Mouse (Mus musculus) spleen, adult 2 months (tissue): ENCODE data around the gene Hmcn1.

Experiments
- CTCF ChIP-seq: fragments of 200-500 bp; IDR thresholded peaks from 2 replicates; pipeline ENCODE4 v1.5.1; 2011; ENCODE audit warnings: mild to moderate bottlenecking, inconsistent platforms; ENCODE audit not compliant: insufficient read depth, insufficient read length, insufficient replicate concordance; ENCODE audit errors: extremely low read depth
- POLR2A ChIP-seq: fragments of 200-500 bp; IDR thresholded peaks from 2 replicates; pipeline ENCODE4 v1.6.1; 2011; ENCODE audit warnings: low read depth, low read length, inconsistent platforms

DNA sequence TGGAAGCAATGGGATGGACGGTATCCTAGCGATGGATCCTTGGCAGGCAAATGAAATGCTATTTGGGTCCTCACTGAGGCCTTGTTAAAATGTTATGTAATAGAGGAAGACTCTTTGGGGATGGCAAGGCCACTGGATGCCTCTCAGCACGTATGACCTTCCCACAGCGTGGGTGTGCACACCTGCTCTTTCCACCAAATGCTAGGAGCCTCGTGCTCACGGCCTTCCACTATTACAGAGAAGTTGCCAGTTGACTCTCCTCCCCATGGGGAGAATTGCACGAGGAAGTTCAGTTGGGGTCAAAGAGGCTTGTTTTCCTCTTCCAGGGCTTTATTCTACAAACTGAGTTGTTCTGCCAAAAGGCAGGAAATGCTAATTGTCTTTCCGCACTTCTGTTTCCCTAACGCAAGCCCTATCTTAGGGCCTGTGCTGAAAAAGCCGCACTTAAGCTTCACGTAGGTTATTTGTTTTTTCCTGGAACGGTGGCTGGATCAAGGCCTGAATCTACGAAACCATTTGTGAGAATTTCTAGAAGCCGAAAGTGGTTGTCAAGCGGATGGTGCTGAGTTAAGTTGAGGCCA is 43.3 kb upstream of the Hmcn1 start:
- no peak for TF ChIP-seq POLR2A
- TF ChIP-seq CTCF = no peak
